Mouse (Mus musculus) neural tube, postnatal 0 days (tissue): ENCODE results near the gene Chd4. TPM values are rescaled to one million over a fixed set of nuclear protein-coding genes. Genes with fewer than 3 reads are reported as not detected.

Source experiments
- microRNA-seq: library from miRNA; unstranded; fragments of <30 nt; microRNA quantifications from one replicate; pipeline ENCODE4, GENCODE M21; 2016
- polyA plus RNA-seq: library from polyadenylated mRNA; unstranded; fragments of >200 nt; fragmentation: Nextera tagmentation; extraction: Ambion mirVana; gene quantifications from 2 replicates; pipeline ENCODE4 v1.2.1, GENCODE M21; 2015

Gene Chd4
- polyA plus RNA-seq: 90.4 and 92.6 TPM in 2 replicates

GRCm38 (mm10) chr6:125095391-125096278, at the start of gene Chd4:
Gene Chd4, plus strand, starts transcription at chr6:125095981.

DNA sequence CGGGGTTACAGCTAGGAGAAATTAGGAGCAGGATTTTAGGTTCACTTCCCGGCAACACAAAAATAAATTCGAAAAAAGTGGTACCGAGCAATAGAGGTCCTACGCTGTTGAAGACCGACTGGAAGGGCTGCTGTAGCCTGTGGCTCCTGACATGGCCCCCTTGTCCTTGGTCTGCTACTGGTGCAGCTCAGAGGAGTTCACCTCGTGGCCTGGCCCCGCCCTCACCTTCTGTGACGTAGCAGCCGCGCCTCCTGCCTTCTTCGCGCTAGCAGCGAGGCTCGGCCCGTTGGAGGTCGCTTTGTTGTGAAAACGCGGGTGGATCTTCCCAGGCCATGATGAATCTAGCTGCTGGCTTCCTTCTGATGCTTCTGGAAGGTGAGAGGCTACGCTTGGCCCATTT, 46.1 kb upstream of the Chd4 start, which contains the start of gene Acrbp:
Gene Acrbp, plus strand, starts transcription at position 12 of the 400 bp plus-strand sequence.

DNA sequence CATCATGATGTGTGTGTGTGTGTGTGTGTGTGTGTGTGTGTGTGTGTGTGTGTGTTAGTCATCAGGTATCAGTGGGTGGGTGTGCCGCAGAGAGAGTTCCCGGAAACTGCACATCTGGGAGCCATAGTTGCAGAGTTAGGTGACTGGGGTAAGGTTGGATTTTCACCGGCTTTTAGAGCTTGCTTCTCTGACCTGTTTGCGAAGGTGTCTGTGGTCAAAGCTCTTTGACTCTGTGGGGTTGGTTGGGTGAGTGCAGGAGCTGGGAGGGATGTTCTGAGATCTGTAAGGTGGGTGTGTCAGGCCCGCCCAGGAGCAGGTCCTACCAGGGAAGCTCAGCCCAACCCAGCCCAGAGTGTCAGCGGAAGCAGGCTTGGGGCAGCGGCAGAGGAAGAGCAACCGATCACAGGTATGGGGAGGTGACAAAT, 28.2 kb upstream of the Chd4 start, which contains the start of gene Lpar5:
Gene Lpar5, plus strand, starts transcription at position 350 of the 425 bp plus-strand sequence.

GRCm38 (mm10) chr6:125131302-125132156, 35.7 kb downstream of the Chd4 start, which contains the start of gene Nop2:
Gene Nop2, plus strand, starts transcription at chr6:125131909.

DNA sequence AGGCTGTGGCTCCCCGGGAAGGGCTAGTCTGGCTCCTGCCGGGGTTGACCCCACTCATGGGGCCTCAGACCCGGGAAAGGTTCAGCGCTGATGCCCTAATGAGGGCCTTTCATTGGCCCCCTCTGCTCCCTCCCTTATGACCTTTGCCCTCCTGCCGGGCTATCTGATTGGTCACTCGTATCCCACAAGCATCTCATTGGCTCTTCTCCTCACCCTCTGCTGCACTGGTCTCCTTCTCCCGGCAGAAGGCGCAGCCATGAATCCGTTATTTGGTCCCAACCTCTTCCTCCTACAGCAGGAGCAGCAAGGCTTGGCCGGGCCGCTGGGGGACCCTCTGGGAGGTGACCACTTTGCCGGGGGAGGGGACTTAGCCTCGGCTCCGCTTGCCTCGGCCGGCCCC, 49.2 kb downstream of the Chd4 start, which contains the start of gene Iffo1:
Gene Iffo1, plus strand, starts transcription at position 241 of the 400 bp plus-strand sequence.

DNA sequence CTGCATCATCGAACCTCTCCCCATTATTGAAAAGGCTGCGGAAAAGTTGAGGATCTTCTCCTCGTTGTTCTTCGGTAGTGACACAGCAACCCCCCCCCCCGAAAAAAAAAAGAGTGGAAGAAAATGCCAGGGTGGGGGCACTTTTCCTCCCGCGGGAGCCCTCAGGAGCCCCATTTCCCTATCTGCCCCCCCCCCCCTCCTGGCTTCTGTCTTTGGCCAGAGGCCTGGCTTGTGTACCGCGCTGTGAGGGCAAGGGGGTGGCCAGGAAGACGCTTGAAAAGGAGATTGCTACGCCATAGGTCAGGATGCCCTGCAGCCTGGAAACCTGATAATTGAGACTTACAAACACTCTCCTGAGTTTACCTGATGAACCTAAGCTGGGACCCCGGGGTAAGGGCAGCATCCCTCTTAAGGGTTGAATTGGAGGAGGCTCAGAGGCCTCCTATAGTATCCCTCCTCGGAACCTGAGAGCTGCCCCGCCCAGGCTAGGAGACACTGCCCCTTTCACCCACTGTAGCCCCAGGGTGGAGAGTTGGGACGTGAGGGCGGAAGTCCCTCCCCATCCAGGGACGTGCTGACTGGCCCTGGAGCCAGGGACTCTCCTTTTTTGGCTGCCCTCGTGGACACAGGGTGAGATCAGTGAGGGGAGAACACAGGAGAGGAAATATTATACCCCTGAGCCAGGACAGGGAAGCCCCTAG, 70.4 kb downstream of the Chd4 start, which contains the start of gene Gapdh:
Gene Gapdh, minus strand, starts transcription at position 417 of the 701 bp plus-strand sequence.

Small RNA genes lying within 50 kb of the gene (microRNA-seq; reads per million reads assigned to microRNA genes)
- gene Mir7045: not detected

Other genes starting within 250 kb of the Chd4 start
- 16.8 and 19.6 TPM in 2 replicates for gene P3h3, start 238.2 kb upstream of the Chd4 start, polyA plus RNA-seq
- 35.3 and 42.6 TPM in 2 replicates for gene Gpr162, start 232.0 kb upstream of the Chd4 start, polyA plus RNA-seq
- 0.15 TPM in 1 of 2 replicates, not detected in the other for gene Cd4, start 207.8 kb upstream of the Chd4 start, polyA plus RNA-seq
- gene Lag3, start 184.3 kb upstream of the Chd4 start, polyA plus RNA-seq: 3.1 and 5.2 TPM in 2 replicates
- 932 TPM in 2 replicates for gene Ptms, start 175.9 kb upstream of the Chd4 start, polyA plus RNA-seq
- 685 and 704 TPM in 2 replicates for gene Mlf2, start 164.6 kb upstream of the Chd4 start, polyA plus RNA-seq
- 111 and 114 TPM in 2 replicates for gene Cops7a, start 130.4 kb upstream of the Chd4 start, polyA plus RNA-seq
- gene Pianp, start 99.3 kb upstream of the Chd4 start, polyA plus RNA-seq: 80.9 and 95.2 TPM in 2 replicates
- gene Zfp384, start 86.8 kb upstream of the Chd4 start, polyA plus RNA-seq: 13.6 and 13.7 TPM in 2 replicates
- 91.2 and 93.6 TPM in 2 replicates for gene Ing4, start 56.2 kb upstream of the Chd4 start, polyA plus RNA-seq
- gene Acrbp, start 46.3 kb upstream of the Chd4 start, polyA plus RNA-seq: 18.7 and 19.3 TPM in 2 replicates
- gene Lpar5, start 28.1 kb upstream of the Chd4 start, polyA plus RNA-seq: 0.71 and 0.94 TPM in 2 replicates
- 37.5 and 39.7 TPM in 2 replicates for gene Nop2, start 35.9 kb downstream of the Chd4 start, polyA plus RNA-seq
- gene Iffo1, start 49.3 kb downstream of the Chd4 start, polyA plus RNA-seq: 24.5 and 27.5 TPM in 2 replicates
- 1,880 and 2,030 TPM in 2 replicates for gene Gapdh, start 70.5 kb downstream of the Chd4 start, polyA plus RNA-seq
- 17.6 and 23.0 TPM in 2 replicates for gene Ncapd2, start 95.7 kb downstream of the Chd4 start, polyA plus RNA-seq
- gene Mrpl51, start 95.8 kb downstream of the Chd4 start, polyA plus RNA-seq: 166 and 188 TPM in 2 replicates
- gene Vamp1, start 119.6 kb downstream of the Chd4 start, polyA plus RNA-seq: 148 and 157 TPM in 2 replicates
- 7.7 and 9.3 TPM in 2 replicates for gene Tapbpl, start 135.9 kb downstream of the Chd4 start, polyA plus RNA-seq
- gene Cd27, start 141.0 kb downstream of the Chd4 start, polyA plus RNA-seq: 2.5 TPM in 2 replicates
- gene Tuba3a, start 190.1 kb downstream of the Chd4 start, polyA plus RNA-seq: not detected in 2 replicates
- gene Ltbr, start 217.9 kb downstream of the Chd4 start, polyA plus RNA-seq: 17.2 and 19.2 TPM in 2 replicates
- 1.2 and 1.6 TPM in 2 replicates for gene Scnn1a, start 224.7 kb downstream of the Chd4 start, polyA plus RNA-seq